Mouse (Mus musculus): ENCODE results near the gene Olfr1032. TPM values are rescaled to one million over a fixed set of nuclear protein-coding genes. Genes with fewer than 3 reads are reported as not detected.
A peak's percentile ranks its signal among the peaks of the same experiment; 100 is the strongest.
"Not testable (repeated sequence)": the region's sequence is repeated elsewhere in the genome, so short reads cannot be mapped to it uniquely, and the experiment has no call there.

Olfr1032 gene
- not detected in 2 replicates for polyA plus RNA-seq (2012; rRNA removed)

- Histone ChIP-seq H3K4me3 (ENCODE audit: low read depth, low read length) (no peak within 1 kb of the TSS), H3K4me1 (ENCODE audit: control insufficient read depth, insufficient read depth, insufficient read length, low read length) (no peaks in the 10 kb centered on the region), H3K27ac (ENCODE audit: insufficient read depth, low read depth, low read length) (no peak within 1 kb of the TSS), H3K27me3 (ENCODE audit: control insufficient read depth, insufficient read depth, low read length) (no peaks in the 10 kb centered on the region), H3K36me3 (ENCODE audit: control insufficient read depth, insufficient read depth, low read length) (no peaks in the 10 kb centered on the region)
- WGBS: 81% methylated on average over 7 of the region's 7 CpGs
- no peak for TF ChIP-seq POLR2A (IDR thresholded peaks at IDR 0.05; ENCODE audit: low read depth, low read length)
Observed at GRCm38 (mm10) chr2:86005240-86005639, at the start of gene Olfr1032. Olfr1032 (plus strand) TSS chr2:86005540.

- H3K27ac ChIP-seq (ENCODE audit: insufficient read depth, low read depth, low read length): no peak within 1 kb of the TSS
- 85% methylated on average over 2 of the region's 2 CpGs for WGBS
Observed at GRCm38 (mm10) chr2:85973595-85973994, 31.7 kb upstream of the Olfr1032 start, which contains the start of gene Olfr1029. Olfr1029 (plus strand) TSS chr2:85973895.

DNA sequence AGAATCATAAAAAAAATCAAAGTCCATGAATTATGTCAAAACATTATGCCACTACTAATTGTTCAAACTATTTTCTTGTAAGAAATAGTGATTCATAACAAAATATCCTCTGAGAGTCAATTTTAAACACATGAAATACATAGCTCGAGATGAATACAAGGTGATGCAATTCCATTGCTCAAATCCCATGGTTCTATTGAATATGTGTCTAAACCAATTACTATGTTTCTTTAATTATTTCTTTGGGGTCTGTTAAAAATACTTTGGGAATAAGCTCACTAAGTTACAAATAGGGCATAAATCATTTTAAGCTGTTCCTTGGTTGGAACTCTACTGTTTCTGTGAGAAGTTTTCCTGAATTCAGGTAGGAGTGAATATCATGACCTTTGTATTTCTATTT, 26.4 kb upstream of the Olfr1032 start, which contains the start of gene Olfr1030:
TSS of gene Olfr1030 (plus strand) at position 301 of the 400 bp plus-strand sequence.
- TF ChIP-seq CTCF (IDR thresholded peaks at IDR 0.05; ENCODE audit: extremely low read depth, insufficient read length, insufficient replicate concordance, low read depth, low read length): no peak
- no peak for TF ChIP-seq POLR2A (IDR thresholded peaks at IDR 0.05; ENCODE audit: low read depth, low read length)
- WGBS: 66% methylated on average over 1 of the region's 1 CpGs

More at GRCm38 (mm10) chr2:85973595-85973994, 31.7 kb upstream of the Olfr1032 start, which contains the start of gene Olfr1029:
- H3K27me3 ChIP-seq (ENCODE audit: control insufficient read depth, insufficient read depth, low read length): no peaks in the 10 kb centered on the region
- H3K4me3 ChIP-seq (ENCODE audit: low read depth, low read length): no peak within 1 kb of the TSS
- H3K4me1 ChIP-seq (ENCODE audit: control insufficient read depth, insufficient read depth, insufficient read length, low read length): no peaks in the 10 kb centered on the region
- no peaks in the 10 kb centered on the region for H3K36me3 ChIP-seq (ENCODE audit: control insufficient read depth, insufficient read depth, low read length)
- TF ChIP-seq POLR2A (IDR thresholded peaks at IDR 0.05; ENCODE audit: low read depth, low read length) (no peak), CTCF (IDR thresholded peaks at IDR 0.05; ENCODE audit: extremely low read depth, insufficient read length, insufficient replicate concordance, low read depth, low read length) (no peak)

DNA sequence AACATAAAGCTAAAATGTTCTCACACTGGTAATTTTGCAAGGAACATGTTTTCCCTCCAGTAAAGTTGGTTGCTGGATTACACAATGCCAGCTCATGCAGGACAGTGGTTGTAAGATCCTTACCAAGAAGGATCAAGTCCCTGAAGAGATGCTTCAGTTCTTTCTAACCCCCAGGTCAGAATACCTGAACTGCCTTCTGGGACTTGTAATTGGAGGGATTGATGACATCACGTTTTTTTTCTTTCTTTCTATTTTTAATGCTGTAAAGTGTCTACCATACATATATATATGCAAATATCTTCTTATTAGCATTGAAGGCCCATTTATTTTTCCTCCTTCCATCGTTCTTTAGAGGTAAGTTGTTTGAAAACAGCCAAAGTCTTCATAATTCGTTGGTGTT, 15.3 kb upstream of the Olfr1032 start, which contains the start of gene Olfr1031:
TSS of gene Olfr1031 (plus strand) at position 301 of the 400 bp plus-strand sequence.
- Histone ChIP-seq H3K36me3 (ENCODE audit: control insufficient read depth, insufficient read depth, low read length) (no peaks in the 10 kb centered on the region), H3K4me1 (ENCODE audit: control insufficient read depth, insufficient read depth, insufficient read length, low read length) (no peaks in the 10 kb centered on the region), H3K4me3 (ENCODE audit: low read depth, low read length) (no peak within 1 kb of the TSS), H3K27me3 (ENCODE audit: control insufficient read depth, insufficient read depth, low read length) (no peaks in the 10 kb centered on the region), H3K27ac (ENCODE audit: insufficient read depth, low read depth, low read length) (no peak within 1 kb of the TSS)
- no peak for TF ChIP-seq CTCF (IDR thresholded peaks at IDR 0.05; ENCODE audit: extremely low read depth, insufficient read length, insufficient replicate concordance, low read depth, low read length)
- TF ChIP-seq POLR2A (IDR thresholded peaks at IDR 0.05; ENCODE audit: low read depth, low read length): no peak
- 38% methylated on average over 3 of the region's 3 CpGs for WGBS

More for the DNA sequence above, 26.4 kb upstream of the Olfr1032 start, which contains the start of gene Olfr1030:
- H3K27me3 ChIP-seq (ENCODE audit: control insufficient read depth, insufficient read depth, low read length): no peaks in the 10 kb centered on the region
- no peak within 1 kb of the TSS for H3K27ac ChIP-seq (ENCODE audit: insufficient read depth, low read depth, low read length)
- H3K4me1 ChIP-seq (ENCODE audit: control insufficient read depth, insufficient read depth, insufficient read length, low read length): no peaks in the 10 kb centered on the region
- H3K36me3 ChIP-seq (ENCODE audit: control insufficient read depth, insufficient read depth, low read length): no peaks in the 10 kb centered on the region
- H3K4me3 ChIP-seq (ENCODE audit: low read depth, low read length): no peak within 1 kb of the TSS

- H3K4me1 ChIP-seq (ENCODE audit: control insufficient read depth, insufficient read depth, insufficient read length, low read length); H3K36me3 ChIP-seq (ENCODE audit: control insufficient read depth, insufficient read depth, low read length); H3K27me3 ChIP-seq (ENCODE audit: control insufficient read depth, insufficient read depth, low read length); H3K27ac ChIP-seq (ENCODE audit: insufficient read depth, low read depth, low read length): not testable (repeated sequence)
- H3K4me3 ChIP-seq (ENCODE audit: low read depth, low read length): peak within 1 kb of the TSS; percentile 53
- 4% methylated on average over 11 of the region's 11 CpGs for WGBS
Observed at GRCm38 (mm10) chr2:86020406-86020805, 15.1 kb downstream of the Olfr1032 start, which contains the start of gene Olfr1033. Olfr1033 (plus strand) TSS chr2:86020633.

GRCm38 (mm10) chr2:86021518-86021917, 16.2 kb downstream of the Olfr1032 start:
- H3K27me3 ChIP-seq (ENCODE audit: control insufficient read depth, insufficient read depth, low read length); H3K27ac ChIP-seq (ENCODE audit: insufficient read depth, low read depth, low read length); H3K36me3 ChIP-seq (ENCODE audit: control insufficient read depth, insufficient read depth, low read length); H3K4me3 ChIP-seq (ENCODE audit: low read depth, low read length); H3K4me1 ChIP-seq (ENCODE audit: control insufficient read depth, insufficient read depth, insufficient read length, low read length): not testable (repeated sequence)
- WGBS: 54% methylated on average over 7 of the region's 9 CpGs

GRCm38 (mm10) chr2:86045561-86045960, 40.2 kb downstream of the Olfr1032 start, which contains the start of gene Olfr1034:
Olfr1034 (plus strand) TSS chr2:86045861.
- Histone ChIP-seq H3K36me3 (ENCODE audit: control insufficient read depth, insufficient read depth, low read length) (no peaks in the 10 kb centered on the region), H3K27ac (ENCODE audit: insufficient read depth, low read depth, low read length) (no peak within 1 kb of the TSS), H3K27me3 (ENCODE audit: control insufficient read depth, insufficient read depth, low read length) (no peaks in the 10 kb centered on the region), H3K4me3 (ENCODE audit: low read depth, low read length) (no peak within 1 kb of the TSS), H3K4me1 (ENCODE audit: control insufficient read depth, insufficient read depth, insufficient read length, low read length) (no peaks in the 10 kb centered on the region)
- TF ChIP-seq CTCF (IDR thresholded peaks at IDR 0.05; ENCODE audit: extremely low read depth, insufficient read length, insufficient replicate concordance, low read depth, low read length) (no peak), POLR2A (IDR thresholded peaks at IDR 0.05; ENCODE audit: low read depth, low read length) (no peak)

DNA sequence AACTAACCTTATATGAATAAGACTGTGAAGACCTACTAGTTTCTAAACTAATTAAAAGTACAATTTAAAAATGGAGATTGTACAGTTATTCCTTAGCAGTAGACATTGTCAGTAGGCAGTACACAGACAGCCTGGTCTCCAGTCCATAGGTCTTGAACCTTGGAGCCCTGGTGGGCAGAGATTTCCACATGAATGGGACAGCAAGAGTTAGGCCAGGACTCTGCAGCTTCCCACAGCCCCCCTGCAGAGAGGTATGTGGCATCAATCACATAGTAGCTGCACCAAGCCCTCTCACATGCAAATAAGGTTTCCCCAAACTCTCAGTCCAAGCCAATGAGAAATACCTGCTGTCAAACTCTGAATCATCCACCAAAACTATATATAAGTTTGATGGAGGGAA, 45.4 kb downstream of the Olfr1032 start:
- H3K27me3 ChIP-seq (ENCODE audit: control insufficient read depth, insufficient read depth, low read length); H3K27ac ChIP-seq (ENCODE audit: insufficient read depth, low read depth, low read length); H3K4me1 ChIP-seq (ENCODE audit: control insufficient read depth, insufficient read depth, insufficient read length, low read length); H3K36me3 ChIP-seq (ENCODE audit: control insufficient read depth, insufficient read depth, low read length); H3K4me3 ChIP-seq (ENCODE audit: low read depth, low read length): not testable (repeated sequence)

Other genes with a start within 250 kb of the Olfr1032 start
- not detected in 2 replicates for gene Olfr1012, start 242.8 kb upstream of the Olfr1032 start, polyA plus RNA-seq (2012; rRNA removed)
- gene Olfr1013, start 238.4 kb upstream of the Olfr1032 start, polyA plus RNA-seq (2012; rRNA removed): not detected in 2 replicates
- gene Olfr1014, start 232.8 kb upstream of the Olfr1032 start, polyA plus RNA-seq (2012; rRNA removed): not detected in 2 replicates
- not detected in 2 replicates for gene Olfr1015, start 223.5 kb upstream of the Olfr1032 start, polyA plus RNA-seq (2012; rRNA removed)
- not detected in 2 replicates for gene Olfr1016, start 203.0 kb upstream of the Olfr1032 start, polyA plus RNA-seq (2012; rRNA removed)
- not detected in 2 replicates for gene Olfr1018, start 187.1 kb upstream of the Olfr1032 start, polyA plus RNA-seq (2012; rRNA removed)
- not detected in 2 replicates for gene Olfr1019, start 160.1 kb upstream of the Olfr1032 start, polyA plus RNA-seq (2012; rRNA removed)
- gene Olfr1020, start 158.5 kb upstream of the Olfr1032 start, polyA plus RNA-seq (2012; rRNA removed): not detected in 2 replicates
- gene Olfr1022, start 136.9 kb upstream of the Olfr1032 start, polyA plus RNA-seq (2012; rRNA removed): not detected in 2 replicates
- gene Olfr1023, start 119.9 kb upstream of the Olfr1032 start, polyA plus RNA-seq (2012; rRNA removed): not detected in 2 replicates
- gene Olfr1024, start 100.5 kb upstream of the Olfr1032 start, polyA plus RNA-seq (2012; rRNA removed): not detected in 2 replicates
- gene Olfr1025-ps1, start 90.3 kb upstream of the Olfr1032 start, polyA plus RNA-seq (2012; rRNA removed): not detected in 2 replicates
- not detected in 2 replicates for gene Olfr1026, start 84.0 kb upstream of the Olfr1032 start, polyA plus RNA-seq (2012; rRNA removed)
- gene Olfr1028, start 55.1 kb upstream of the Olfr1032 start, polyA plus RNA-seq (2012; rRNA removed): not detected in 2 replicates
- gene Olfr1029, start 31.6 kb upstream of the Olfr1032 start, polyA plus RNA-seq (2012; rRNA removed): not detected in 2 replicates
- not detected in 2 replicates for gene Olfr1030, start 26.3 kb upstream of the Olfr1032 start, polyA plus RNA-seq (2012; rRNA removed)
- not detected in 2 replicates for gene Olfr1031, start 15.2 kb upstream of the Olfr1032 start, polyA plus RNA-seq (2012; rRNA removed)
- gene Olfr1033, start 15.1 kb downstream of the Olfr1032 start, polyA plus RNA-seq (2012; rRNA removed): 0.06 TPM in 1 of 2 replicates, not detected in the other
- 0.03 TPM in 1 of 2 replicates, not detected in the other for gene Olfr1034, start 40.3 kb downstream of the Olfr1032 start, polyA plus RNA-seq (2012; rRNA removed)
- gene Olfr1036, start 68.5 kb downstream of the Olfr1032 start, polyA plus RNA-seq (2012; rRNA removed): not detected in 2 replicates
- not detected in 2 replicates for gene Olfr1037, start 81.8 kb downstream of the Olfr1032 start, polyA plus RNA-seq (2012; rRNA removed)
- not detected in 2 replicates for gene Olfr1039, start 130.4 kb downstream of the Olfr1032 start, polyA plus RNA-seq (2012; rRNA removed)
- not detected in 2 replicates for gene Olfr1040, start 141.2 kb downstream of the Olfr1032 start, polyA plus RNA-seq (2012; rRNA removed)
- gene Olfr1042, start 156.3 kb downstream of the Olfr1032 start, polyA plus RNA-seq (2012; rRNA removed): not detected in 2 replicates
- gene Olfr1043, start 162.0 kb downstream of the Olfr1032 start, polyA plus RNA-seq (2012; rRNA removed): not detected in 2 replicates
- gene Olfr1044, start 172.3 kb downstream of the Olfr1032 start, polyA plus RNA-seq (2012; rRNA removed): not detected in 2 replicates
- gene Olfr52, start 180.1 kb downstream of the Olfr1032 start, polyA plus RNA-seq (2012; rRNA removed): not detected in 2 replicates
- gene Olfr1045, start 197.5 kb downstream of the Olfr1032 start, polyA plus RNA-seq (2012; rRNA removed): not detected in 2 replicates
- not detected in 2 replicates for gene Olfr1046, start 213.8 kb downstream of the Olfr1032 start, polyA plus RNA-seq (2012; rRNA removed)
- not detected in 2 replicates for gene Olfr1047, start 225.9 kb downstream of the Olfr1032 start, polyA plus RNA-seq (2012; rRNA removed)
- not detected in 2 replicates for gene Olfr1048, start 234.7 kb downstream of the Olfr1032 start, polyA plus RNA-seq (2012; rRNA removed)